Mouse (Mus musculus) erythroblast, embryonic 14.5 days (primary cell): Measurements from ENCODE around the gene Acss3. TPM values are rescaled to one million over a fixed set of nuclear protein-coding genes. Genes with fewer than 3 reads are reported as not detected.

Source experiments
- H3K27me3 ChIP-seq: 2 replicates; pipeline ENCODE4 v1.6.1; 2012; ENCODE audit warnings: inconsistent platforms; ENCODE audit not compliant: control insufficient read depth
- H3K36me3 ChIP-seq: 2 replicates; pipeline ENCODE4 v1.6.1; 2012; ENCODE audit warnings: mild to moderate bottlenecking, inconsistent platforms; ENCODE audit not compliant: control insufficient read depth
- H3K4me1 ChIP-seq: 2 replicates; pipeline ENCODE4 v1.6.1; 2012; ENCODE audit warnings: inconsistent platforms; ENCODE audit not compliant: control insufficient read depth
- H3K4me3 ChIP-seq: replicated peaks from 2 replicates; pipeline ENCODE3; 2012; ENCODE audit warnings: moderate library complexity, mild to moderate bottlenecking, inconsistent platforms
- H3K9me3 ChIP-seq: 2 replicates; pipeline ENCODE4 v1.6.1; 2012; ENCODE audit warnings: low read length, inconsistent platforms, mixed read lengths; ENCODE audit not compliant: control insufficient read depth
- GATA1 ChIP-seq: IDR thresholded peaks from 2 replicates; pipeline ENCODE4 v1.6.1; 2012; ENCODE audit warnings: low read length, inconsistent platforms, mixed read lengths
- TAL1 ChIP-seq: IDR thresholded peaks from 3 replicates; pipeline ENCODE4 v1.6.1; 2012; ENCODE audit warnings: low read length, inconsistent platforms, mixed read lengths
- polyA plus RNA-seq: library from polyadenylated mRNA; stranded (reverse); fragments of >175 nt; gene quantifications from 2 replicates; pipeline ENCODE4 v1.2.3, GENCODE M21; 2012

Gene Acss3
- polyA plus RNA-seq, 1 experiment = not detected

- H3K27me3 ChIP-seq = no peaks in the 10 kb centered on the region
- no peaks in the 10 kb centered on the region for H3K36me3 ChIP-seq
- no peak for TF ChIP-seq GATA1
- no peak for TF ChIP-seq TAL1
These were observed 213.4 kb downstream of the Acss3 start for GRCm38 (mm10) chr10:106910108-106910507.

DNA sequence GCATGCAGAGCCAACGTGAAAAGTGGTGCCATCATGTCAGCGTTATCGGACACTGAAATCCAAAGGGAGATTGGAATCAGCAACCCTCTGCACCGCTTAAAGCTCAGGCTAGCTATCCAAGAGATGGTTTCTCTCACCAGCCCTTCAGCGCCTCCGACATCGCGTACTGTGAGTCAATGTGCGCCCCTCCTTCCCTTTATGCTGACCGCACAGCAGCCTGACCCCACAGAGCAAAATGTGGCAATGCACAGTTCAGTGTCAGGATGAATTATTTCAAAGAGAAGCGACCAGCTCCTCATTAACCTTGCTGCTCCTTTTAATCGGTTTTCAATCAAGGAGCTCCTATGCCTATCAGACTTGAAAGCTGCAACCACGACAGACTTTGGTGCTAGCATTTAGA is 227.1 kb downstream of the Acss3 start:
- no peaks in the 10 kb centered on the region for H3K4me1 ChIP-seq

More at GRCm38 (mm10) chr10:106910108-106910507, 213.4 kb downstream of the Acss3 start:
- H3K9me3 ChIP-seq = no peaks in the 10 kb centered on the region
- H3K4me3 ChIP-seq = no peak overlapping the region
- no peaks in the 10 kb centered on the region for H3K4me1 ChIP-seq

More for the DNA sequence above, 227.1 kb downstream of the Acss3 start:
- H3K27me3 ChIP-seq = no peaks in the 10 kb centered on the region
- TF ChIP-seq TAL1 (no peak), GATA1 (no peak)
- H3K36me3 ChIP-seq = no peaks in the 10 kb centered on the region
- peaks cover under 1% of the 10 kb centered on the region; the same call in 1 of the 2 replicates for H3K9me3 ChIP-seq
- no peak overlapping the region for H3K4me3 ChIP-seq

Other genes with a start within 250 kb of the Acss3 start
- not detected in 2 replicates for gene Lin7a, start 148.0 kb upstream of the Acss3 start, polyA plus RNA-seq